Mouse (Mus musculus) forebrain, embryonic 16.5 days (tissue): ENCODE measurements around the gene Gabarap. TPM values are rescaled to one million over a fixed set of nuclear protein-coding genes. Genes with fewer than 3 reads are reported as not detected.
"Not testable (repeated sequence)": the region's sequence is repeated elsewhere in the genome, so short reads cannot be mapped to it uniquely, and the experiment has no call there.

Source experiments
- ATAC-seq: fragments of 200-750 bp; cut with Nextera tagmentation; 2 replicates; pipeline ENCODE4 v1.8.0; 2017; ENCODE audit warnings: mild to moderate bottlenecking, moderate library complexity
- H3K27ac ChIP-seq: fragments of 300-500 bp; sonication (generic); 2 replicates; pipeline ENCODE4 v1.5.1; 2014; ENCODE audit warnings: low read length, control low read depth
- H3K27me3 ChIP-seq: fragments of 300-500 bp; sonication (generic); replicated peaks from 2 replicates; pipeline ENCODE4 v1.6.1; 2014; ENCODE audit warnings: low read length; ENCODE audit not compliant: control insufficient read depth, insufficient read depth
- H3K36me3 ChIP-seq: fragments of 300-500 bp; sonication (generic); 2 replicates; pipeline ENCODE4 v1.6.1; 2014; ENCODE audit not compliant: control insufficient read depth, insufficient read depth
- H3K4me1 ChIP-seq: fragments of 300-500 bp; sonication (generic); replicated peaks from 2 replicates; pipeline ENCODE4 v1.6.1; 2014; ENCODE audit warnings: low read length; ENCODE audit not compliant: control insufficient read depth, insufficient read depth
- H3K4me2 ChIP-seq: fragments of 300-500 bp; sonication (generic); 2 replicates; pipeline ENCODE4 v1.6.1; 2014; ENCODE audit warnings: mild to moderate bottlenecking, low read length, control low read depth
- H3K4me3 ChIP-seq: fragments of 300-500 bp; sonication (generic); replicated peaks from 2 replicates; pipeline ENCODE4 v1.5.1; 2014; ENCODE audit warnings: mild to moderate bottlenecking, low read length, control low read depth
- H3K9ac ChIP-seq: fragments of 300-500 bp; sonication (generic); replicated peaks from 2 replicates; pipeline ENCODE4 v1.6.1; 2014; ENCODE audit warnings: low read depth, low read length, control low read depth
- H3K9me3 ChIP-seq: fragments of 300-500 bp; sonication (generic); 2 replicates; pipeline ENCODE4 v1.6.1; 2016; ENCODE audit warnings: low read length; ENCODE audit not compliant: control insufficient read depth
- WGBS: fragments of 180-500 bp; shearing (Covaris S2); extraction: QIAGEN DNeasy Blood & Tissue Kit; methylation state at CpG from one replicate; pipeline ENCODE4 v1.1.7; 2014; 5-methylcytosine and 5-hydroxymethylcytosine counted together
- polyA plus RNA-seq: library from polyadenylated mRNA; unstranded; fragments of >200 nt; fragmentation: Nextera tagmentation; extraction: Ambion mirVana; gene quantifications from 2 replicates; pipeline ENCODE4 v1.2.1, GENCODE M21; 2015

Gene Gabarap
- polyA plus RNA-seq, 1 experiment from 2014 or later = 565 TPM

DNA sequence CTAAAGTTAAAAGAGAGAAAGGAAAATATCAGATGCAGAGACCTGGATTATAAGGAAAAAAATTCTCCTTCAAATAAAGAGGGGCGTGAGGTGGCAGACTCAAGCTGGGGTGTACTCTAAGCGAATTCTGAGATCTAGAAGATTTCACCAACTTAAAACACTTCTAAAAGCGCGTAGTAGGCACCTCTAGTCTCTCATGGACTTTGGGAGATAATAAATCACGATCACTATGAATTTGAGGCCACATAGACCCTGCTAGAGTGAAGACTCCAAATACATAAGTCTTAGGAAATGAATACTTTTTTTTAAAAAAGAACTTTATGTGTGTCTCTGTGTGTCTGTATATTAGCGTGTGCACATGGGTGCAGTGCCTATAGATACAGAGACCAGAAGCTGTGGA lies 24.7 kb downstream of the Gabarap start:
- H3K27ac ChIP-seq = no peak overlapping the region
- peaks cover 45% of the 10 kb centered on the region for H3K4me1 ChIP-seq
- H3K4me3 ChIP-seq = no peak overlapping the region; the same call in 1 of the 2 replicates
- ATAC-seq = no peak
- WGBS = 73% methylated on average over 6 of the region's 6 CpGs
- H3K4me2 ChIP-seq = peak overlapping the region; percentile 80
- peaks cover 11% of the 10 kb centered on the region for H3K36me3 ChIP-seq
- H3K9me3 ChIP-seq = no peaks in the 10 kb centered on the region
- H3K27me3 ChIP-seq = no peaks in the 10 kb centered on the region
- H3K9ac ChIP-seq = no peak overlapping the region

DNA sequence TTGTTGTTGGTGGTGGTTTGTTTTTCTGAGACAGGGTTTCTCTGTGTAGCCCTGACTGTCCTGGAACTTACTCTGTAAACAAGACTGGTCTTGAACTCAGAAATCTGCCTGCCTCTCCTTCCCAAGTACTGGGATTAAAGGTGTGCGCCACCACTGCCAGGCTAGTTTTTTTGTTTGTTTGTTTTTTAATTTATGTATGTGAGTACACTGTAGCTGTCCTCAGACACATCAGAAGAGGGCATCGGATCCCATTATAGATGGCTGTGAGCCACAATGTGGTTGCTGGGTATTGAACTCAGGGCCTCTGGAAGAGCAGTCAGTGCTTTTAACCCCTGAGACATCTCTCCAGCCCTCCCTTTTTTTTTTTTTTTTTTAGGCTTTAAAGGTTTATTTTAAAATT lies 25.2 kb downstream of the Gabarap start:
- not testable (repeated sequence) for H3K9me3 ChIP-seq, H3K36me3 ChIP-seq, ATAC-seq, H3K4me3 ChIP-seq, H3K27ac ChIP-seq, H3K4me2 ChIP-seq, H3K27me3 ChIP-seq, H3K9ac ChIP-seq
- H3K4me1 ChIP-seq = peaks cover 47% of the 10 kb centered on the region
- 82% methylated on average over 2 of the region's 2 CpGs for WGBS

GRCm38 (mm10) chr11:70016669-70017068 lies 25.7 kb downstream of the Gabarap start, which contains the start of gene Dlg4:
TSS of gene Dlg4 (plus strand) at chr11:70016942.
- H3K4me1 ChIP-seq = peaks cover 47% of the 10 kb centered on the region
- no peak for ATAC-seq
- peak within 1 kb of the TSS; percentile 83 for H3K4me2 ChIP-seq
- 62% methylated on average over 3 of the region's 3 CpGs for WGBS
- no peaks in the 10 kb centered on the region for H3K9me3 ChIP-seq
- peak within 1 kb of the TSS; percentile 92 for H3K9ac ChIP-seq
- peak within 1 kb of the TSS; percentile 72 for H3K4me3 ChIP-seq
- H3K36me3 ChIP-seq = peaks cover 1% of the 10 kb centered on the region
- H3K27me3 ChIP-seq = no peaks in the 10 kb centered on the region
- peak within 1 kb of the TSS; percentile 95 for H3K27ac ChIP-seq

DNA sequence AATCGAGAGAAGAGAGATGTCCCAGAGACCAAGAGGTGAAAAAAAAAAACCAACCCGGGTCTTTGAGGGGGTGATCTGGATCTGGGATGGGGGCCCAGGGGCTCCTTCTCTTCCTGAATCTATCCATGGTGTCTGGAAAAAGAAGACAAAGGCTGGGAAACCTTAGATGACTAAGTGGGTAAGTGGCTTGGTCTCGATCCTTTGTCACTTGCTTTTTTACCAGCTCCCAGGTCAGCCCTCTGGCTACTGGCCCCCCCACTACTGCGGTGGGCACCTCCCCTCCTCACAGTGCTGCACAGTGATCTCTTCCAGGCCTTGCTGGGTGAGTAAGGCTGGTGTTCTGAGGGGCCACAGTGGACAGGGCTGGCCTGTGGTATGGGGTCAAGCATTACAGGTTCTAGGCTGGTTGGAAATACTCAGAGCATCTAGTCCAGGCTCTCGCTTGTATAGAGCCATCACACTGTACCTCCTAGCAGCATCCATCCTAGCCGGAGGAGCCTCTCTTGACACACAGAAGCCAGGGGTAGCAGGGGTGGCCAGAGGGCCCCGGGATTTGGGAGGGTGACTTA lies 26.3 kb downstream of the Gabarap start:
- Histone ChIP-seq H3K4me1 (peaks cover 52% of the 10 kb centered on the region), H3K27ac (peak overlapping the region; percentile 95; the same call in 1 of the 2 replicates), H3K4me2 (peak overlapping the region; percentile 83), H3K9me3 (no peaks in the 10 kb centered on the region), H3K4me3 (no peak overlapping the region; the same call in 1 of the 2 replicates), H3K9ac (peak overlapping the region; percentile 92), H3K36me3 (no peaks in the 10 kb centered on the region), H3K27me3 (no peaks in the 10 kb centered on the region)
- no peak for ATAC-seq
- WGBS = 33% methylated on average over 7 of the region's 7 CpGs

GRCm38 (mm10) chr11:70018131-70018990 lies 27.4 kb downstream of the Gabarap start:
- peak overlapping the region; percentile 95 for H3K27ac ChIP-seq
- peaks cover 63% of the 10 kb centered on the region for H3K4me1 ChIP-seq
- H3K4me2 ChIP-seq = peak overlapping the region; percentile 83
- H3K9me3 ChIP-seq = no peaks in the 10 kb centered on the region
- peak overlapping the region; percentile 72 for H3K4me3 ChIP-seq
- WGBS = under 1% methylated on average over 22 of the region's 25 CpGs
- no peaks in the 10 kb centered on the region for H3K27me3 ChIP-seq
- peak overlapping the region; percentile 92 for H3K9ac ChIP-seq
- H3K36me3 ChIP-seq = no peaks in the 10 kb centered on the region
- no peak for ATAC-seq

DNA sequence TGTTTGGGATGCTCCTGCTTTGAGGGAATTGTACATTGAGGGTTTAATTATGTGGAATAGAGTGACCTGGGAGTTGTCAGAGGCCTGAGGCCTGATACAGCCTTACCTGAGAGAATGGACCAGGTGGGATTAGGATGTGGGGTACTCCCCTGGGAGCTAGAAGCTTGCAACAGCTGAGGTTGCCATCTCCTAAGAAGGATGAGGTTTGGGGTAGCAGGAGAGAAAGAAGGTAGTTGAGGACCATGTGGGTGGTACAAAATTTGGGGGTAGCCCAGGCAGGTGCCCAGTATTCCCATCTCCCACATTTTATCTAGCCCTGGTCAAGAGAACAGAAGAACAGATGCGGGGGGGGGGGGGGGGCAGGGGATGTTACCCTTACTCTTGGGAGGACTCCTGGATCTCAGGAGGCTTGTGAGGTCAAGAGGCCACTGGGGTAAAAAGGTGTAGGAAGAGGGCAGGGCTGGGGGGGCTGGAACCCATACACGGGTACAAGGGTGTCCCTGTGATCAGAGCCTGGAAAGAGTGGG lies 28.6 kb downstream of the Gabarap start:
- H3K9me3 ChIP-seq = no peaks in the 10 kb centered on the region
- H3K4me2 ChIP-seq = peak overlapping the region; percentile 83
- peaks cover 71% of the 10 kb centered on the region for H3K4me1 ChIP-seq
- no peaks in the 10 kb centered on the region for H3K27me3 ChIP-seq
- H3K9ac ChIP-seq = peak overlapping the region; percentile 92
- WGBS = 0% methylated on average over 1 of the region's 2 CpGs
- peak overlapping the region; percentile 72 for H3K4me3 ChIP-seq
- no peak for ATAC-seq
- H3K36me3 ChIP-seq = no peaks in the 10 kb centered on the region
- H3K27ac ChIP-seq = peak overlapping the region; percentile 95

DNA sequence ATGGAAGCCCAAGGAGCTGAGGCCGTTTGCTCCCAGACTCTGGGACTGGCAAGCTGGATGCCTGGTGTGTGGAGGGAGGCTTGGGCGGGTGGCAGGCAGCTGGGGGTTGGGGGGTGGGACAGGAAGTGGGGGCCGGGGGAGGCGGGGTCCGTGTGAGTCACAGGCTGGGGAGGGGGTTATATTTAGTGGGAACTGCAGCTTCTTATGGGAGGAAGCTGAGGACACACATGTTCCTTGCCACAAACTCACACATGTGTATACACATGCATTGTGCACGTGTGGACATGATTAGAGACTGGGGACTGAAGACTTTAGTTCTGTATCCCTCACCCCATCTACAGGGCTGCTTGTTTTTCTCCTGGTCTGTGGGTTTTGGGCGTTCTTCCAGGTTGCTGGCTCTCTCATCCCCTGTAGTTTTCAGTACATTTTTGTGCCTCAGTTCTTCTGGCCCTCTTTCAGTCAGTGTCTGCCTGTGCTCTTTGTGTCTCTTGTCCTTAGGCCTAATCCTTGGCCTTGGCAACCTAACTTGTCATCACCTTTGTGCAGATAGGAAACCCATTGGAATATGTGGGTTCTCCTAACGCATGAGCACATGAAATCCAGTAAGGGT lies 29.2 kb downstream of the Gabarap start:
- peaks cover 72% of the 10 kb centered on the region for H3K4me1 ChIP-seq
- WGBS = 5% methylated on average over 7 of the region's 8 CpGs
- no peaks in the 10 kb centered on the region for H3K9me3 ChIP-seq
- H3K36me3 ChIP-seq = no peaks in the 10 kb centered on the region
- no peak for ATAC-seq
- peak overlapping the region; percentile 72 for H3K4me3 ChIP-seq
- H3K4me2 ChIP-seq = peak overlapping the region; percentile 83
- no peaks in the 10 kb centered on the region for H3K27me3 ChIP-seq
- peak overlapping the region; percentile 95 for H3K27ac ChIP-seq
- peak overlapping the region; percentile 92 for H3K9ac ChIP-seq

DNA sequence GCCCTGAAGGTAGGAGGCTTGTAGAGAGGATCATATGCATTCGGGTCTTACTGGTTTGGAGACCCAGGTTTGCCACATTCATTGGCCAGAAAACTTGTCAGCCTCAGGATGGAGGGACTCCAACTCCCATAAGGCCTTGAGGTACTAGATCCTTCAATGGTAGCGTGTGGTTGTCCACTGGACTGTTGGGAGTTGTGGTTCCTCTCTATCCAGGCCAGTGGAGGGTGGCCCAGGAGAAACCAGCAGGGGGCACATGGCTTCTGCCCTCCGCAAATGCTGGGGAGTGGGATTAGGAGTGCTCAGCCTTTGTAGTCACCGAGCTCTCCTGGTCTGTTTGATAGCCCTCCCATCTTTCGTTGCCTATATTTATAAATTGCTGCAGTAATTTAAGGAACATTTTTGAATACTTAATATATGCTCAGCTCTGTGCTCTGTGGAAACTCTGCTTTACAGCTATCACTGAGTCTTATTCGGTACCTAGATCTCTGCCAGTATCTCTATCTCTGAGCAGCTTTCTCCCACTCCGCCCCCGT lies 29.9 kb downstream of the Gabarap start:
- Histone ChIP-seq H3K4me3 (peak overlapping the region; percentile 72), H3K27ac (peak overlapping the region; percentile 95), H3K36me3 (no peaks in the 10 kb centered on the region), H3K4me2 (peak overlapping the region; percentile 83), H3K27me3 (no peaks in the 10 kb centered on the region), H3K4me1 (peaks cover 73% of the 10 kb centered on the region), H3K9ac (peak overlapping the region; percentile 92), H3K9me3 (no peaks in the 10 kb centered on the region)
- peak; percentile 83 for ATAC-seq
- under 1% methylated on average over 8 of the region's 8 CpGs for WGBS
